Mouse (Mus musculus) spleen, embryonic (tissue): ENCODE results near the gene Tc2n.
"Not testable (repeated sequence)": the region's sequence is repeated elsewhere in the genome, so short reads cannot be mapped to it uniquely, and the experiment has no call there.

Experiments
- CTCF ChIA-PET: fragments of 350-600 bp; sonication (Branson Sonifier 250); formaldehyde crosslinking; loops from one replicate; lab custom pipeline; 2022; lab: Charles Lee

The Tc2n gene

GRCm38 (mm10) chr12:101718054-101718754, at the start of gene Tc2n:
Gene Tc2n, minus strand, starts transcription at chr12:101718523.
- CTCF ChIA-PET: no interaction called here

GRCm38 (mm10) chr12:101767306-101768053, 49.2 kb upstream of the Tc2n start:
- CTCF ChIA-PET: no interaction called here

GRCm38 (mm10) chr12:101766228-101766852, 48.0 kb upstream of the Tc2n start:
- CTCF ChIA-PET: interaction anchor here (0.6 kb wide), 1 partner anchor 41 kb away, joined by 4 read pairs; no protein-coding TSS in a partner anchor

- CTCF ChIA-PET: no interaction called here
Observed at GRCm38 (mm10) chr12:101764870-101765269, 46.5 kb upstream of the Tc2n start.

GRCm38 (mm10) chr12:101763065-101763464, 44.7 kb upstream of the Tc2n start:
- CTCF ChIA-PET: no interaction called here

GRCm38 (mm10) chr12:101762054-101762453, 43.7 kb upstream of the Tc2n start:
- CTCF ChIA-PET: no interaction called here

GRCm38 (mm10) chr12:101759440-101760045, 41.2 kb upstream of the Tc2n start:
- CTCF ChIA-PET: no interaction called here

GRCm38 (mm10) chr12:101758698-101759097, 40.4 kb upstream of the Tc2n start:
- CTCF ChIA-PET: no interaction called here

GRCm38 (mm10) chr12:101742375-101742774, 24.1 kb upstream of the Tc2n start:
- CTCF ChIA-PET: no interaction called here

- CTCF ChIA-PET: no interaction called here
Observed at GRCm38 (mm10) chr12:101740486-101740885, 22.2 kb upstream of the Tc2n start.

- CTCF ChIA-PET: no interaction called here
Observed at GRCm38 (mm10) chr12:101740045-101740444, 21.7 kb upstream of the Tc2n start.

- CTCF ChIA-PET: no interaction called here
Observed at GRCm38 (mm10) chr12:101718755-101719150, 430 bp upstream of the Tc2n start.

GRCm38 (mm10) chr12:101699176-101699575, 19.1 kb downstream of the Tc2n start:
- CTCF ChIA-PET: no interaction called here

GRCm38 (mm10) chr12:101696521-101696920, 21.8 kb downstream of the Tc2n start:
- CTCF ChIA-PET: no interaction called here

GRCm38 (mm10) chr12:101680538-101680937, 37.8 kb downstream of the Tc2n start:
- CTCF ChIA-PET: no interaction called here

GRCm38 (mm10) chr12:101667502-101667901, 50.8 kb downstream of the Tc2n start:
- CTCF ChIA-PET: no interaction called here

- CTCF ChIA-PET: no interaction called here
Observed at GRCm38 (mm10) chr12:101633137-101633536, 85.2 kb downstream of the Tc2n start.

GRCm38 (mm10) chr12:101606622-101607021, 111.7 kb downstream of the Tc2n start:
- CTCF ChIA-PET: not testable (repeated sequence)
